Mouse (Mus musculus) lung, postnatal 0 days (tissue): ENCODE results near the gene Vps13a. TPM values are rescaled to one million over a fixed set of nuclear protein-coding genes. Genes with fewer than 3 reads are reported as not detected.

Experiments used
- ATAC-seq: fragments of 200-750 bp; cut with Nextera tagmentation; 2 replicates; pipeline ENCODE4 v1.8.0; 2017; ENCODE audit warnings: moderate library complexity
- DNase-seq: peaks from one replicate; pipeline ENCODE4 v3.0.0-alpha.2; 2016; ENCODE audit warnings: low spot score
- H3K27ac ChIP-seq: fragments of 300-500 bp; sonication (generic); 2 replicates; pipeline ENCODE4 v1.5.1; 2014; ENCODE audit warnings: antibody characterized with exemption, mild to moderate bottlenecking, low read length, mixed read lengths
- H3K27me3 ChIP-seq: fragments of 300-500 bp; sonication (generic); replicated peaks from 2 replicates; pipeline ENCODE4 v1.6.1; 2014; ENCODE audit warnings: low read length, mixed read lengths; ENCODE audit not compliant: insufficient read depth
- H3K36me3 ChIP-seq: fragments of 300-500 bp; sonication (generic); 2 replicates; pipeline ENCODE4 v1.6.1; 2014; ENCODE audit warnings: low read length, mixed read lengths; ENCODE audit not compliant: insufficient read depth
- H3K4me1 ChIP-seq: fragments of 300-500 bp; sonication (generic); 2 replicates; pipeline ENCODE4 v1.6.1; 2014; ENCODE audit warnings: antibody characterized with exemption, low read depth, low read length, mixed read lengths; ENCODE audit not compliant: insufficient read depth
- H3K4me2 ChIP-seq: fragments of 300-500 bp; sonication (generic); replicated peaks from 2 replicates; pipeline ENCODE4 v1.6.1; 2014; ENCODE audit warnings: low read depth, mild to moderate bottlenecking, low read length, moderate library complexity, mixed read lengths
- H3K4me3 ChIP-seq: fragments of 300-500 bp; sonication (generic); 2 replicates; pipeline ENCODE4 v1.5.1; 2014; ENCODE audit warnings: low read depth, low read length
- H3K9ac ChIP-seq: fragments of 300-500 bp; sonication (generic); replicated peaks from 2 replicates; pipeline ENCODE4 v1.6.1; 2014; ENCODE audit warnings: low read depth, mild to moderate bottlenecking
- H3K9me3 ChIP-seq: fragments of 300-500 bp; sonication (generic); 2 replicates; pipeline ENCODE4 v1.6.1; 2016; ENCODE audit warnings: low read length, mixed read lengths
- CTCF ChIP-seq: IDR thresholded peaks from 2 replicates; pipeline ENCODE4 v1.5.1; 2016; ENCODE audit warnings: antibody characterized with exemption, mild to moderate bottlenecking
- EP300 ChIP-seq: IDR thresholded peaks from 2 replicates; pipeline ENCODE4 v1.6.1; 2016; ENCODE audit warnings: antibody characterized with exemption, mild to moderate bottlenecking, control low read depth
- WGBS: fragments of 180-500 bp; shearing (Covaris S2); extraction: QIAGEN DNeasy Blood & Tissue Kit; methylation state at CpG from one replicate; pipeline ENCODE4 v1.1.7; 2014; 5-methylcytosine and 5-hydroxymethylcytosine counted together
- polyA plus RNA-seq: library from polyadenylated mRNA; unstranded; fragments of >200 nt; fragmentation: Nextera tagmentation; extraction: Ambion mirVana; gene quantifications from 2 replicates; pipeline ENCODE4 v1.2.1, GENCODE M21; 2015

The Vps13a gene
- polyA plus RNA-seq, 1 experiment from 2014 or later = 8.2 TPM

- peak; percentile 28 for ATAC-seq
- TF ChIP-seq EP300 (no peak), CTCF (no peak)
- Histone ChIP-seq H3K36me3 (no peaks in the 10 kb centered on the region), H3K9me3 (no peaks in the 10 kb centered on the region), H3K4me2 (no peak overlapping the region), H3K27ac (peak overlapping the region; percentile 43; the same call in 1 of the 2 replicates), H3K9ac (no peak overlapping the region), H3K4me3 (no peak overlapping the region), H3K27me3 (no peaks in the 10 kb centered on the region), H3K4me1 (no peaks in the 10 kb centered on the region)
- 67% methylated on average over 7 of the region's 7 CpGs for WGBS
- no peak for DNase-seq
Observed at GRCm38 (mm10) chr19:16584546-16584945, 196.2 kb downstream of the Vps13a start.

GRCm38 (mm10) chr19:16580501-16580900 lies 200.2 kb downstream of the Vps13a start:
- no peak overlapping the region for H3K27ac ChIP-seq
- WGBS = 75% methylated on average over 8 of the region's 8 CpGs

GRCm38 (mm10) chr19:16579656-16580260 lies 201.0 kb downstream of the Vps13a start:
- WGBS = 49% methylated on average over 7 of the region's 7 CpGs

More at GRCm38 (mm10) chr19:16580501-16580900, 200.2 kb downstream of the Vps13a start:
- H3K9ac ChIP-seq = no peak overlapping the region
- TF ChIP-seq EP300 (no peak), CTCF (no peak)
- DNase-seq (no peak), ATAC-seq (no peak)
- no peak overlapping the region for H3K4me3 ChIP-seq
- H3K36me3 ChIP-seq = no peaks in the 10 kb centered on the region
- no peaks in the 10 kb centered on the region for H3K9me3 ChIP-seq
- H3K4me2 ChIP-seq = no peak overlapping the region
- no peaks in the 10 kb centered on the region for H3K27me3 ChIP-seq
- H3K4me1 ChIP-seq = no peaks in the 10 kb centered on the region

GRCm38 (mm10) chr19:16576790-16577189 lies 203.9 kb downstream of the Vps13a start:
- Histone ChIP-seq H3K9me3 (no peaks in the 10 kb centered on the region), H3K4me2 (no peak overlapping the region), H3K36me3 (no peaks in the 10 kb centered on the region), H3K9ac (no peak overlapping the region), H3K27me3 (no peaks in the 10 kb centered on the region), H3K4me1 (no peaks in the 10 kb centered on the region), H3K4me3 (no peak overlapping the region), H3K27ac (no peak overlapping the region)
- 58% methylated on average over 6 of the region's 6 CpGs for WGBS
- peak; percentile 62 for ATAC-seq
- DNase-seq = peak; percentile 63
- peak; percentile 45; the same call in 1 of the 2 replicates for TF ChIP-seq EP300
- TF ChIP-seq CTCF = no peak

More at GRCm38 (mm10) chr19:16579656-16580260, 201.0 kb downstream of the Vps13a start:
- Histone ChIP-seq H3K27me3 (no peaks in the 10 kb centered on the region), H3K9ac (no peak overlapping the region), H3K4me3 (no peak overlapping the region), H3K9me3 (no peaks in the 10 kb centered on the region), H3K27ac (no peak overlapping the region), H3K36me3 (no peaks in the 10 kb centered on the region), H3K4me2 (no peak overlapping the region), H3K4me1 (no peaks in the 10 kb centered on the region)
- DNase-seq (no peak), ATAC-seq (no peak)
- TF ChIP-seq CTCF (no peak), EP300 (no peak)

Other genes with a start within 250 kb of the Vps13a start
- not detected in 2 replicates for gene Foxb2, start 92.9 kb upstream of the Vps13a start, polyA plus RNA-seq
- 0.73 and 0.76 TPM in 2 replicates for gene Prune2, start 175.2 kb upstream of the Vps13a start, polyA plus RNA-seq